Mouse (Mus musculus) Patski (cell line): ENCODE results near the gene Odf2. TPM values are rescaled to one million over a fixed set of nuclear protein-coding genes. Genes with fewer than 3 reads are reported as not detected.
A peak's percentile ranks its signal among the peaks of the same experiment; 100 is the strongest.
"Not testable (repeated sequence)": the region's sequence is repeated elsewhere in the genome, so short reads cannot be mapped to it uniquely, and the experiment has no call there.

Experiments
- ATAC-seq: fragments of 100-300 bp; one replicate; pipeline ENCODE4 v1.8.0; 2021
- CTCF ChIA-PET: fragments of 350-600 bp; sonication (Branson Sonifier 250); formaldehyde crosslinking; loops from one replicate; lab custom pipeline; 2022; ENCODE audit warnings: inconsistent platforms; lab: Charles Lee
- POLR2A ChIA-PET: fragments of 350-600 bp; sonication (Branson Sonifier 250); formaldehyde crosslinking; loops from one replicate; lab custom pipeline; 2022; ENCODE audit warnings: antibody characterized with exemption, inconsistent platforms; lab: Charles Lee
- DNase-seq: peaks from one replicate; pipeline ENCODE4 v3.0.0-alpha.2; 2011; ENCODE audit warnings: low read depth, low spot score
- H3K27me3 ChIP-seq: fragments of 371-371 bp; one replicate; pipeline ENCODE4 v1.5.1; 2021
- CTCF ChIP-seq: fragments of 100-300 bp; IDR thresholded peaks from one replicate; pipeline ENCODE4 v1.5.1; 2021
- in situ Hi-C: fragments of 300-500 bp; cut with MboI; formaldehyde crosslinking; loops from 3 replicates; pipeline ENCODE4 v1.11.1; 2018; ENCODE audit warnings: low pct_unique_long_range_greater_than_20kb, mixed read lengths
- polyA plus RNA-seq: library from polyadenylated mRNA; unstranded; gene quantifications from one replicate; pipeline ENCODE4 v1.2.3, GENCODE M21; 2021

The Odf2 gene
- polyA plus RNA-seq, 1 experiment from 2014 or later: 59.7 TPM

DNA sequence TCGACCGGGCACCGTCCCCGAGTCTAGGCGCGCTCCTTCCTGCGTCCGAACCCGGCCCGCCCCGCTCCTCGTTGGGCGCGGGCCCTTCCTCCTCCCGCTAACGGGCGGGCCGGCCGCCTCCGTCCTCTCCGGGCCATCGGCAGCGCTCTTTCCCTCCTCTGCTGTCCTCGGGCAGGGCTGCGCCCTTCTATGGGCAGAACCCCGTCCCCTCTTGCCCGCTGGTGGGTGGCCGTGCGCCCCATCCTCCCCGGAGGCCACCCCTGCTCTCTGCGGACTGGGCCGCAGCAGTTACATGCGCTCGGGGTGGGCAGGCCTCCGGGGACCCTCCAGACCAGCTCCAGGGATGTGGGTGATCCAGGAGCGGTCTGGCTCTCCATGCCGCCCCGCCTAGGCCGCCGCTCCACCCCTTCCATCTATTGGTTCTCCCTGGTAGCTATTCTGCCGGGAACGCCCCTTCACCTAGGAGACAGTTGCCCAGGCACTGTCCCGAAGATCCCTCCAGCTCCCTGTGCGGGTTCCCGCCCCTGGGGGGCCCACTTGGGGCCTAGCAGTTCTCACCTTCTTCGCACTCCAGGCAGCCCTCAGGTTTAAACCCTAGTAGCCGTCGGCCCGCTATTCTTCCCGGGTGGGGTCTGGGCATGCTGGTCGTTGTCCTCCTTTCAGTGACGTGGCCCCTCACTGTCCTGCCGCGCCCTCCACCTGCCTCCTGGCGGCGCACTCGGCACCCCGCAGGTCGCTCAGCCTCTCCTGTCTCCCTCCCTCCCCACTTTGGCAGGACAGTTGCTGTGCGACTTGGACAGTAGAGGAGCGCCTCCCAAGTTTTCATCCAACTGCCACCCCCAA is 1.2 kb downstream of the Odf2 start:
- ChIA-PET CTCF (interaction anchor here (0.7 to 1.6 kb wide), 8 partner anchors 10 to 119 kb away, joined by 3 to 7 read pairs (median 3); no protein-coding TSS in a partner anchor), POLR2A (interaction anchor here (0.9 to 3.0 kb wide), 2 partner anchors 12 to 27 kb away, joined by 3 to 9 read pairs; no protein-coding TSS in a partner anchor)
- no peaks in the 10 kb centered on the region for H3K27me3 ChIP-seq
- no peak for DNase-seq
- in situ Hi-C loops: no loop called here
- ATAC-seq: peak; percentile 91
- TF ChIP-seq CTCF: no peak

DNA sequence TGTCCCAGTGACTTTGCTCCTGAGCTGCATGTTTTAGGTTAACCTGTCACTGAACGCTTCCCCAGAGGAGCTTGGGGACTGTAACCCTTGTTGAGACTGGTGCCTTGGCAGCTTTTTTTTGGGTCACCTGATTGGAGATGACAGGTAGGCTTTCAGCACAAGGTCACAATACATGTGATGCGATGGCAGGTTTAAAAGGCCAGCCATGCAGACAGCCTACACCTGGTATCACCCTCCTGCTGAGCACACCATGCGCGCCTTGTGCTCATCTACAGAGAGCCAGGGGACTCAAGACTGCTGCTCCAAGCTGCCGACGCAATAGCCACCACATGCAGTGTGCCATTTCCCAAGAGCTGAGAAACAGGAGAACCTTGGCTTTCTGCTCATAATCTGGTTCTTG is 2.8 kb downstream of the Odf2 start:
- in situ Hi-C loops: no loop called here
- TF ChIP-seq CTCF: no peak
- DNase-seq (no peak), ATAC-seq (no peak)
- POLR2A ChIA-PET: interaction anchor here (3.0 kb wide), 1 partner anchor 11 kb away, joined by 9 read pairs; no protein-coding TSS in a partner anchor
- H3K27me3 ChIP-seq: no peaks in the 10 kb centered on the region
- CTCF ChIA-PET: interaction anchor here (0.9 to 1.6 kb wide), 2 partner anchors 33 to 74 kb away, joined by 5 to 7 read pairs; no protein-coding TSS in a partner anchor

DNA sequence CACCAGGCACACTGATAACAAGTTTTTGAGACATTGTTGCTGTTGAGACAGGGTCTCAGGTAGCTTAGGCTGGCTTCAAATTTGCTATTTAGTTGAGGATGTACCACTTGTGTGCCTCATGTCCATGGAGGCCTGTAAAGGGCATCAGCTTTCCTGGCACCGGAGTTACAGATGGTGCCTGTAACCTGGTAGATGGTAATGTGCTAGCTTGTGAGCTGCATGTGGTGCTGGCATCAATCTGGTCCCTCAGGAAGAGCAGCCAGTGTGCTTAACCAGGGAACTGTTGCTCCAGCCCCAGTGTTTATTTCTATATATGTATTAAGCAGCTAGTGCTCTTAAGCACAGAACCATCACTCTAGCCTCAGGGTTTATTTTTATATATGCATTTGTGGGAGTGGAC is 7.0 kb downstream of the Odf2 start:
- no peak for TF ChIP-seq CTCF
- ChIA-PET CTCF (no interaction called here), POLR2A (no interaction called here)
- in situ Hi-C loops: no loop called here
- H3K27me3 ChIP-seq: no peaks in the 10 kb centered on the region
- no peak for ATAC-seq
- DNase-seq: no peak

DNA sequence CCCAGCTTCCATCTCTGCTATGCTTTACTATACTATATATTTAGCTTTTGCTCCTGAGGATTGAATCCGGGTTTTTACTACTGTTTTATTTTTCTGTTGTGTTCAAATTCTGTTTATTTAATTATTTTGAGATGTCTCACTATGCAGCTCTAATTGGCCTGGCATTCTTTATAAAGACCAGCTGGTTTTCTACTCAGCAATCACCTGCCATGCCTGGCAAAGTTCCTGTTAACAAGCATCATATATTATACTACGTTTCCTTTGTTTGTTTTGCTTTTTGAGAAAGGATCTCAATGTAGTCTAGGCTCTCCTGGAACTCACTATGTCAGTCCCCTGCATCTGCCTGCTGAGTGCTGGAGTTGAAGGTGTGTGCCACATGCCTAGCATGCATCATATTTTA is 8.3 kb downstream of the Odf2 start:
- no peak for DNase-seq
- in situ Hi-C loops: no loop called here
- ChIA-PET CTCF (interaction anchor here (1.0 to 2.3 kb wide), 3 partner anchors 13 to 79 kb away, joined by 3 to 4 read pairs (median 3); no protein-coding TSS in a partner anchor), POLR2A (interaction anchor here (1.2 kb wide), 1 partner anchor 69 kb away, joined by 3 read pairs; no protein-coding TSS in a partner anchor)
- ATAC-seq: no peak
- no peak for TF ChIP-seq CTCF
- no peaks in the 10 kb centered on the region for H3K27me3 ChIP-seq

DNA sequence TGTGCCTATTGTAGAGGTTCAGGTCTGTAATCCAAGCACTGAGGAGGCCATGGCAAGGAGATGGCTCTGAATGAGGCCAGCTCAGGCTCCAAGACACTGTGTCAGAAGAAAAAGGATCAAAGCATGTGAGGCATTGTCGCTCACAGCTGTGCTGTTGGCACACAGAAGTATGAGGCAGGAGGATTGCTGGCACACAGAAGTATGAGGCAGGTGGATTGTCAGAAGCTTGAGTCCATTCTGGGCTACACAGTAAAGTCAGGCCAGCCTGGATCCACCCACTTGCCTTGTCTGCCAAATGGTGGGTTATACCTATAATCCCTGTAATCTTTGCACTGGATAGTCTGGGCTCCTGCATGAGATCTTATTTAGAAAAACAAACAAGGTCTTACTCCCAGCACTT is 9.1 kb downstream of the Odf2 start:
- H3K27me3 ChIP-seq: no peaks in the 10 kb centered on the region
- ATAC-seq (no peak), DNase-seq (no peak)
- POLR2A ChIA-PET: no interaction called here
- TF ChIP-seq CTCF: no peak
- in situ Hi-C loops: no loop called here
- CTCF ChIA-PET: interaction anchor here (1.7 to 2.3 kb wide), 2 partner anchors 24 to 78 kb away, joined by 3 to 4 read pairs; no protein-coding TSS in a partner anchor

DNA sequence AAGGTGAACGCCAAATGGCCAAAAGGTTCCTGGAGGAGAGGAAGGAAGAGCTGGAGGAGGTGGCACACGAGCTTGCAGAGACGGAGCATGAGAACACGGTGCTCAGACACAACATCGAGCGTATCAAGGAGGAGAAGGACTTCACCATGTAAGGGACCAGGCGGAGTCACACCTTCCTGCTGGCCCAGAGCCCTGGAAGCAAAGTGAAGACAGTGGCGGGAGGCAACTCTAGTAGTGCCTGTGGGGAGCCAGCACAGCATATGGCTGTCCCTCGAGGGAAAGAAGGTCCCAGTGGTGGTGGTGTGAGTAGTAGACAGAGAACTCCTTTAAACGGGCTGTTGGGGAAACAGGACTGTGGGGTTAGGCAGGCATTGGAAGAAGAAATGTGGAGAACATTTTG is 13.2 kb downstream of the Odf2 start:
- POLR2A ChIA-PET: interaction anchor here (2.5 kb wide), 1 partner anchor 12 kb away, joined by 9 read pairs; the partner anchor contains the start of gene Odf2
- no peaks in the 10 kb centered on the region for H3K27me3 ChIP-seq
- CTCF ChIA-PET: interaction anchor here (0.8 kb wide), 1 partner anchor 32 kb away, joined by 3 read pairs; no protein-coding TSS in a partner anchor
- no peak for TF ChIP-seq CTCF
- ATAC-seq (no peak), DNase-seq (no peak)
- in situ Hi-C loops: no loop called here

DNA sequence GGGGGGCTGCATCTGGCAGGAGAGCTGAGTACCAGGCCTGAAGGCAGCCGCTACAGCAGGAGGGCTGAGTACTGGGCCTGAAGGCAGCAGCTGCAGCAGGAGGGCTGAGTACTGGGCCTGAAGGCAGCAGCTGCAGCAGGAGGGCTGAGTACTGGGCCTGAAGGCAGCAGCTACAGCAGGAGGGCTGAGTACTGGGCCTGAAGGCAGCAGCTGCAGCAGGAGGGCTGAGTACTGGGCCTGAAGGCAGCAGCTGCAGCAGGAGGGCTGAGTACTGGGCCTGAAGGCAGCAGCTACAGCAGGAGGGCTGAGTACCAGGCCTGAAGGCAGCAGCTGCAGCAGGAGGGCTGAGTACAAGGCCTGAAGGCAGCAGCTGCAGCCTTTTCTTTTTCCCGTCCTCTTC is 19.1 kb downstream of the Odf2 start:
- ATAC-seq, POLR2A ChIA-PET: not testable (repeated sequence)

DNA sequence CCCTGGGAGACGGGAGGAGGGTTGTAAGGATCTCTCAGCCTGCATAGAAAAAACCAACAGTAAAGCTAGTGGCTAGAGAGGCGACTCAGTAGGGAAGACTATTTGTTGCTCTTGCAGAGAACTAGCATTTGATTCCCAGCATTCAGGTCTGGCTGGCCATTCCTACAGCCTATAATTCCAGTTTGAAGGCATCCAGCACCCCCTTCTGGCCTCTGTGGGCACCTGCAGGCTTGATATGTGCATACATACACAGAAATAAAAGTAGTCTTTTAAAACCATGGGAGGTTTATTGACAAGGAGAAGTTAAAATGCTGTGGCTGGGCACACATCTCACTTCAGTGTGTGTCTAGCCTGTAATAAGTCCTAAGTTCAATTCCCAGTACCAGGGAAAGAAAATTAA is 21.0 kb downstream of the Odf2 start:
- in situ Hi-C loops: loop anchor here (5.0 kb wide), 1 partner anchor 93 kb away; no protein-coding TSS in a partner anchor
- no peak for DNase-seq
- no peak for ATAC-seq
- ChIA-PET CTCF (interaction anchor here (1.3 kb wide), 1 partner anchor 13 kb away, joined by 3 read pairs; no protein-coding TSS in a partner anchor), POLR2A (interaction anchor here (0.6 to 0.7 kb wide), 2 partner anchors 91 to 93 kb away, joined by 4 to 5 read pairs; no protein-coding TSS in a partner anchor)
- no peaks in the 10 kb centered on the region for H3K27me3 ChIP-seq
- TF ChIP-seq CTCF: peak; percentile 76

More for the DNA sequence above, 19.1 kb downstream of the Odf2 start:
- DNase-seq, in situ Hi-C loops, CTCF ChIA-PET, H3K27me3 ChIP-seq: not testable (repeated sequence)

DNA sequence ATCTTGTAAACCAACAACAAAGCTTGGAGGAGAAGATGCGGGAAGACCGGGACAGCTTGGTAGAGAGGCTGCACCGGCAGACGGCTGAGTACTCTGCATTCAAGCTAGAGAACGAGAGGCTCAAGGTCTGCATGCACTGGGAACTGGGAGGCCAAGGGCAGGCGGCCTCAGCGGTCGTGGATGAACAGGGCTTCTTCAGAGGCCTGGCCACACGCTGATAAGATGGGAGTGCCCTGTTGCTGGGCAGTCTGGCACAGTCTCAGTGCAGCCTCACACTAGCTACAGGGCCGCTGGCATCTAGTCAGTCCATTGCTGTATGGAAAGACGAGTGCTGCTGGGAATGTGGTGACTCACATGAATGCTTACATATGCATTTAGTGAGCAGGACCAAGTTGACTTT is 28.6 kb downstream of the Odf2 start:
- ATAC-seq (no peak), DNase-seq (no peak)
- H3K27me3 ChIP-seq: no peaks in the 10 kb centered on the region
- POLR2A ChIA-PET: interaction anchor here (0.7 kb wide), 1 partner anchor 27 kb away, joined by 3 read pairs; no protein-coding TSS in a partner anchor
- CTCF ChIA-PET: interaction anchor here (1.9 kb wide), 1 partner anchor 60 kb away, joined by 4 read pairs; no protein-coding TSS in a partner anchor
- no peak for TF ChIP-seq CTCF
- in situ Hi-C loops: no loop called here

DNA sequence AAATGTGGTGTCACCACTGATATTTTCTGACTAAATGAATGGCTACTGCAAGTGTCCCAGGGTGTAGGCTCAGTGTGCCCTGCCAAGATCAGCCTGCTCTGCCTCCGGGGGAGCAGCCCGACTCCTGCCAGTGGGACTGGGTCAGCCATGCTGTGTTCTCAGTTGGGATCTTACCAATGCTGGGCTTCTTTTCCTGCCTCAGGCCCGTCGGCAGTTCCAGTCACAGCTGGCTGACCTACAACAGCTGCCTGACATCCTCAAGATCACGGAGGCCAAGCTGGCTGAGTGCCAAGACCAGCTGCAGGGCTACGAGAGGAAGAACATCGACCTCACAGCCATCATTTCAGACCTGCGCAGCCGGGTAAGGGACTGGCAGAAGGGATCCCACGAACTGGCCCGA is 33.0 kb downstream of the Odf2 start:
- CTCF ChIA-PET: interaction anchor here (0.7 to 1.5 kb wide), 2 partner anchors 9 to 25 kb away, joined by 3 to 4 read pairs; no protein-coding TSS in a partner anchor
- no peak for DNase-seq
- in situ Hi-C loops: no loop called here
- no peak for TF ChIP-seq CTCF
- POLR2A ChIA-PET: no interaction called here
- no peak for ATAC-seq
- H3K27me3 ChIP-seq: no peaks in the 10 kb centered on the region
